Mouse (Mus musculus): ENCODE data around the gene Tacr2. TPM values are rescaled to one million over a fixed set of nuclear protein-coding genes. Genes with fewer than 3 reads are reported as not detected.

The Tacr2 gene
- total RNA-seq, 2 experiments from 2014 or later, result not detected

DNA sequence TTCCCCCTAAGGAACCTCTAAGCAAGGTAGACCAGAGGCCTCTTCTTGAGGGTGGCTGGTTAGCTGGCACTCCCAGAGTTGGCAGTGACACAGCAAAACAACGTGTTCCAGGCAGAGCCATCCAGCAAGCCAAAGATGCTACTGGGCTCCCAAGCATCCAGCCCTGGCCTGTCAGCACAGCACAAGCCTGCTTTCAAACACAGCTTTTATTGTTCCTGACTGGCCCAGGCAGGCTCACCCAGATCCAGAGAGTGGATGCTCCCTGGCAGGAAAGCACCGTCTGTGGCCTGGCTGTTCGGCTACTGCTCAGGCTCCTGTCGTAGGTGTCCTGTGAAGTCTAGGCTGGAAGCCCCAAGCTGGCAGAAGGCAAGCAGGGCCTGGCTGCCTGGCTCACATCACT is 41.9 kb downstream of the Tacr2 start:
- intact Hi-C loops (cut with DNase I), result no loop called here
- no peak for DNase-seq

DNA sequence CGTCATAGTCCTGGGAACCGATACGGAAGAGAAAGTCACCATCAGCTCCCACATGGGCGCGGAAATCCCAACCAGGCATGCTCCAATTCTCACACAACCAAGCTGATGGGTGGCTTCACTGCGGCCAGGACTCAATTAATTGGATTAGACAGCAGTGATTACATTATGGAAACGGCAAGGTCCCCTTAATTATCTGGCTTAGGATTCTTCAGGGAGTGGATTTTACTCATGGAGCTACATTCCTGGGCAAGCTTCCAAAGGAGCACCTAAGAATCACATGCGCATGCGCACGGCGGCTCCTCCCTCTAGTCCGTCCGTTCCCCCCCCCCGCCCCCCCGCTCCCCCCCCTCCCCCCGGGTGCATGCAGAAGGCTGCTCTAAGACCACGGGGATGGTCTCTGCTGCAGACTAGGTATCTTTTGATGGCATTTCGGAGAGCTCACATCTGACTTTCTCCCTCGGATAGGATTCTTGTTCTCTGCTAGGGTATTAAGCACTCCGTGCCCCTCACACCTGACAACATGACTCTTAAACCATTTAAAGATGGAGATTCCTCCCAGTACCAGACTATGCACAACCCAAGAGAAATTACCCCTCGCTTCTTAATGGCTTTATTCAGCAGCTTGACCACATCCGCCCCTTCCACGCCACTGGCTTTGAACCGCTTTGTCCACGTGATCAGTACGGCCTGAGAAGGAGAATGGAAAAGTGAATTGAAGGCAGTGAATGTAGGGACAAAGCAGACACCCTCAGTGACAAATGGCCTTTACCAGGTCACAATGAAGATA is 44.0 kb downstream of the Tacr2 start:
- intact Hi-C loops (cut with DNase I), result no loop called here

DNA sequence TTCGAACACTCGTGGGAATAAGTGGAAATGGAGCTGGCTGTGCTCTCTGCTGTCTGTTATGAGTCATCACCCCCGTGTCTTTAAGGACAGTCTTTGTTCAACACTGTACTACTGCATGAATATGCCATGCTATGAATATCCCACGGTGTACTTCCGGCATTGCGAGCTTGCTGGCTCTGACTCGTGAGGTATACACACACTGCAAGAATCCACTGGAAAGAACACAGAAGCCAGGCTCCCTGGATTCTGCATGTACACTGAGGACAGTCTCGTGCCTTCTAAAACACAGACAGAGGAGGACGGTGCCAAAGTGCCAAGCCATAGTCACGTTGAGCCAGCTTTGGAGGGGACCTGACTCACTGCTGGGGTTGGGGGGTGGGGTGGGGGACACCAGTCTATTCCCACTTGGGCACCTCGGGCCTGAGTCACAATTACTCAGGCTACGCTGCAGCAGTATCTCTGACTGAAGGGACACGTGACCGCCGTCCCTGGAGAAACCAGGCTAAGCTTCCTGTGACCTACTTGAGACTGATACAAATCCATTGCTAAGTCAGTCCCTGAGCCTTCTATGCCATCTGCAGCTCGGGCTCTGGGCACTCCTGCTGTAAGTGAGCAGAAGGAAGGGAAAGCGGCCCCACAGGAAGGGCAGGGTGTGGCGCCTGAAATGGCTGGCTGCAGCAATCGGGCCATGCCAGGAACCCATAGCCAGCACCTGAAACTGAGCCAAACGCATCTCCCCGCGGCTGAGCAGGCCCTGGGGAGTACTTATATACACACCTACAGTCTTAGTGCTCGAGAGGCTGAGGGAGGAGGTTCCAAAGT is 48.0 kb downstream of the Tacr2 start:
- DNase-seq, result peak in 1 of 2 experiments; percentile 37
- intact Hi-C loops (cut with DNase I), result no loop called here

More for the DNA sequence above, 44.0 kb downstream of the Tacr2 start:
- DNase-seq, result no peak

DNA sequence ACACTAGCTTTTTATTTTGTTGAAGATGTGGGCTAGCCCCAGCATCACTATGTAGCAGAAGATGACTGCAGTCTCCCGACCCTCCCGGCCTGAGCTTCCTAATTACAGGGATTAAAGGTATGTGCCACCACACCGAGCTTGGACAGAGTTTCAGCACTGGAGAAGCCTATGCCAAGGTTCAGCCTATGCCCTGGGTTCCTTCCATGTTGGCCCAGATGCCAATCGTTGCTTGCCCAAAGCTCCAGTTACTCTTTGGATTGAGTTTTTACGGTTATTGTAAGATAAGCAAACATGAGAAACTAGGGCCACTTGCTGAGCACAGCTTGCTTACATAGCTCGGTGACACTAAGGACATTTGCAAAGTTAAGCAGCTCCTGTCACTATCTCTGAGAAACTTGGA is 52.9 kb downstream of the Tacr2 start:
- no peak for DNase-seq
- intact Hi-C loops (cut with DNase I), result no loop called here

DNA sequence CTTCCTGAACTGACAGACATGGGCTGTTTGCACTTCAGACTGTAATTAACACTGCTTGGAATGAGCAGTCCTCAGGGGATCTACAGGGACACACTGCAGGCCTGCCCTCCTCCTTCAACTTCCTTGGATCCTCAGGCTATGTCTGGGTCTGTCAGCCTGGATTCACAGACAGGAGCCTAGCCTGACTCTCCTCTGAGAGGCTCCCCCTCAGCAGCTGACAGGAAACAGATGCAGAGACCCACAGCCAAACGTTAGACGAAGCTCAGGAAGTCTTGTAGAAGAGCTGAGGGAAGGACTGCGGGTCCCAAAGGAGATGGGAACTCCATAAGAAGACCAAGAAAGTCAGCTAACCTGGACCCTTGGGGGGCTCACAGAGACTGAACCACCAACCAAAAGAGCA is 54.2 kb downstream of the Tacr2 start:
- no peak for DNase-seq
- intact Hi-C loops (cut with DNase I), result no loop called here

DNA sequence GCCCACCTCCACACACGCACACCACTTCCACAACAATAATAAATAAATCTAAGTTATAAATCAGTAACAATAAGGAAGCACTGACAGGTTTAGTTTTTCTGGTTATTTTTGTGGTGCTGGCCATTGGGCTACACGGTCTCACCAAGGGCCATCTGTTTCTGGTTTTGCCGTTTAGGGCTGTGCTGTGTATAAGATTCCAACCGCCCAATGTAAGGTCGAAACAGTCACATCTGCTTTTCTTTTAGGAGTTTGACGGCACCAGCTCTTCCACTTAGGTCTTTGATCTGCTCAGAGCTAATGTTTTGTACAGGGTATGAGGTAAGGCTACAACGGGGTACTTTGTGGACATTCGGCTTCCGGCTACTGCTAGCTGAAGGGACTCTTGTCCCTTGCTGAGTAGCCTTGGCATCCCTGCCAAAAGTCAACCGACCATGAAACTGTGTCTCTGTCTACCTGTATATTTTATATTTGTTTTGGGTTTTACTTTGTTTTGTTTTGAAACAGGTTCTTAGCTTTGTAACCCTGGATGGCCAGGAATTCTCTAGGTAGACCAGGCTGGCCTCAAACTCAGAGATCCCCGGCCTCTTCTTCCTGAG is 56.8 kb downstream of the Tacr2 start:
- intact Hi-C loops (cut with DNase I), result no loop called here
- no peak for DNase-seq

DNA sequence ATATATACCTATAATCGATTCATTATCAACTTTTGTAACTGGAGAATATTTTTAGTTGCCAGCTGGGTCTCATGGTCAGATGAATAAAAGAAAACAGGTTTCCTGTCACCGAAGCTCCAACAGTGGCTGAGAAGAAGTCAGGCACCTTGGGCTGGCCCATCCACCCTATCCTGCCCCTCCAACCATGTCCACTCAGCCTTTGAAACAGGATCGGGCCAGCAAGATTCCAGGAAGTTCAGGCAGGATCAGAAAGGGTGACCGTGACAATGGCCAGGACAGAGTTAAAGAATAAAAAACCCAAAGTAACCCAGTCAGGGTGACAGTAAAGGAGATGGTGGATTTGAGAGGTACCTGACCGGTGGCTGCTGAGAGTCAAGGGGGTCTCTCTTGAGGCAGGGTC is 57.4 kb downstream of the Tacr2 start:
- intact Hi-C loops (cut with DNase I), result no loop called here

DNA sequence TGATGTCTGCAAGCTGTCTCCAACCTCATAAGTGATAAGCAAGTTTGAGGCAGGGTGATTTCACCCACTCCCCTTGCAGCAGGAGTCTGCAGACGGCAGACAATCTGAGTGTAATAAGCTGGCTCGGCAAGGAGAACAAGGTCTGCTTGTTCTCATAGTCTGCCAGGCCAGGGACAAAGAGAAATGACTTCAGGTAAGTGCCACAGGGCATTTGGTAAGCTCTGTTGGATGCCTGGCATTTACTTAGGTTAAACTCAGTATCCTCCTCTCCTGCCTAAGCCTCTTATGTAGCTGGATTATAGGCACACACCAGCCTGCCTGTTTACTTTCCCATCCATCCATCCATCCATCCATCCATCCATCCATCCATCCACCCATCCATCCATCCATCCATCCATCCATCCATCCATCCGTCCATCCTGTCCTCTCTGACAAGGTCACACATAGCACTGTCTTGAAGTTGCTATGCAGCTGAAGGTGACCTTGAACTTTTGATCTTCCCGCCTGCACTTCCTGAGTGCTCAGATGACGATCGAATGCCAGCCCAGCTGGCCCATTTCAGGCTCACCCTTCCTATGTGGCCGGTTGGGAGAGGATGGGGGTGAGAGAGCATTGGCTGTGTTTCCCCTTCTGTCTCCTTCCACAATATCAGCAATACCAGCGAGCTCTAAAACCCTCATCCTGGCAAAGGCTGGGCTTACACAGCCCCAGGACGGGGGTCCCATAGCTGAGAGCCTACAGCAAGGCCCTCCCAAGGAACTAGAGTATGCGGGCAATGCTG is 58.2 kb downstream of the Tacr2 start:
- intact Hi-C loops (cut with DNase I), result no loop called here
- DNase-seq, result no peak

More for the DNA sequence above, 57.4 kb downstream of the Tacr2 start:
- no peak for DNase-seq

DNA sequence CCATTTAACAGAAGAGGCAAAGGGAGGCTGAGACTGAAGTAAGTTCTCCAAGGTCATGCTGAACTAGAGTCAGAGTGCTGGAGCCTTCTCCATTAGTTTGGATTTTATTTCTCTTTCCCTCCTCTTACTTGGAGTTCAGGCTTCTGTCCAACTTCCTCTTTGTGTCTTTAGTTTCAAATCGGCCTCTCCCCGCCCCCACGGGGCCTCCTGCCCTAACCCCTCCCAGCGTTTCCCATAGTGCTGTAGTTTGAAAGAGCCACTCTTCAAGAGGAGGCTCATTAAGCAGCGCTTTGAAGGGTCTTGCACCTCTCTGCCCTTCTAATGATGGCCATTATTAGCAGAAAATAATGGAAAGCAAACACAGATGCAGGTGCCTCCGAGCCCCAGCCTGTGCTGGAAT is 59.2 kb downstream of the Tacr2 start:
- DNase-seq, result peak in 1 of 2 experiments; percentile 55
- intact Hi-C loops (cut with DNase I), result no loop called here

DNA sequence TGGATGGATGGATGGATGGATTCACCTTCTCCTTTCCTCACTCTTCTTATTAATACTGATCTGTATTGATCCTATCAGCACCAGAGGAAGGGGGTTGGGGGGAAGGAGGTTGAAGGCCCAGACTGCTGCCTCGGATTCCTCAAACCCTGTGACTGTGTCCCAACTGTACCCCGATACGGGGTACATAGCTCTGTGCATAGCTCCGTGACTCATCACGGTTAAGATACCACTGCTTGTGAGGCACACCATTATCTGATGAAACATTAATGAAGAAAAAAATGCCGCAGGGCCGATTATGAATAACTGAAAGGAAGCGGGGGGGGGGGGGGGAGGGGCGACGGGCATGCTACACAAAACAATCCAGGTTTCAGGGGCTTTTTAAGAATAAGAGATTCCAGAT is 60.9 kb downstream of the Tacr2 start:
- DNase-seq, result no peak
- intact Hi-C loops (cut with DNase I), result no loop called here

DNA sequence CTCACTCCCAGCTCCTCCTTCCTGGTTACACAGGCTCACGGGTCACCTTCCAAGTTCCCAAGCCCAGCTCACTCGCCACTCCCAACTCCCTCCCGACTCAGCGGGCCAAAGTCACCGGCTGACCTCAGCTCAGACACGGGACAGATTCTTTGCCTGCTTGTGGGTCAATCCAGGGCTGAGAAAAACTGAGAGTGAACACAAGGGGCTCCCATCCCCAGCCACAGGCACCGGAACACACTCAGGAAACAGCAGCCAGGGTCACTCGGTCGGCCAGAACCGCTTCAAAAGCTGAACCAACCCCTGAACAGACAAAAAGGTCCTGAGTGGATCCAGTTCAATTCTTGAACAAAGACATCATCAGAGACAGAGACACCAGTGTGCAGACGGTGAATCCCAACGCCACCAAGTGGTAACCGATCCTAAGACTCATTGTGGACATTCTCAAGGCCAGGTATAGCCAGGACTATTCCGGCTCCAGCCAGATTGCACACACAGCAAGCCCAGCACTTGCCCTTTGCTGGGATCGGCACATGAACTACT is 61.7 kb downstream of the Tacr2 start:
- no peak for DNase-seq
- intact Hi-C loops (cut with DNase I), result no loop called here

Other genes starting within 250 kb of the Tacr2 start
- gene Neurog3, start 119.3 kb upstream of the Tacr2 start, total RNA-seq (2021), result not detected
- under 1 TPM; 0.42 to 0.54 TPM for gene Fam241b, start 108.5 kb upstream of the Tacr2 start, total RNA-seq (2021)
- gene Tspan15, start 21.2 kb upstream of the Tacr2 start, total RNA-seq (2021), result 1 to 10 TPM; 3.5 to 6.4 TPM
- 1 to 10 TPM; 6.1 to 7.8 TPM for gene Hk1, start 127.5 kb downstream of the Tacr2 start, total RNA-seq (2021)
- gene Hkdc1, start 170.1 kb downstream of the Tacr2 start, total RNA-seq (2021), result not detected
- not detected for gene 4930507D05Rik, start 197.1 kb downstream of the Tacr2 start, total RNA-seq (2021)
- 10 to 100 TPM; 17.1 to 19.7 TPM for gene Supv3l1, start 197.3 kb downstream of the Tacr2 start, total RNA-seq (2021)
- gene Vps26a, start 234.4 kb downstream of the Tacr2 start, total RNA-seq (2021), result 10 to 100 TPM; 24.3 to 29.0 TPM